Mouse (Mus musculus): Measurements from ENCODE around the gene Fas. TPM values are rescaled to one million over a fixed set of nuclear protein-coding genes. Genes with fewer than 3 reads are reported as not detected.

Fas gene
- polyA plus RNA-seq (2012; rRNA removed), result 0.59 and 0.60 TPM in 2 replicates

GRCm38 (mm10) chr19:34289948-34290789 lies at the start of gene Fas:
Fas (plus strand) TSS chr19:34290666.

GRCm38 (mm10) chr19:34254880-34255681 lies 35.4 kb upstream of the Fas start, which contains the start of gene Acta2:
Acta2 (minus strand) TSS chr19:34255590.

Other genes with a start within 250 kb of the Fas start
- not detected in 2 replicates for gene Lipn, start 223.3 kb upstream of the Fas start, polyA plus RNA-seq (2012; rRNA removed)
- not detected in 2 replicates for gene Lipm, start 189.7 kb upstream of the Fas start, polyA plus RNA-seq (2012; rRNA removed)
- gene Ankrd22, start 124.6 kb upstream of the Fas start, polyA plus RNA-seq (2012; rRNA removed), result not detected in 2 replicates
- 4.0 and 4.1 TPM in 2 replicates for gene Stambpl1, start 98.4 kb upstream of the Fas start, polyA plus RNA-seq (2012; rRNA removed)
- gene Acta2, start 35.1 kb upstream of the Fas start, polyA plus RNA-seq (2012; rRNA removed), result 1,792 and 2,156 TPM in 2 replicates
- 18.4 and 20.5 TPM in 2 replicates for gene Ch25h, start 184.5 kb downstream of the Fas start, polyA plus RNA-seq (2012; rRNA removed)
- gene Lipa, start 236.8 kb downstream of the Fas start, polyA plus RNA-seq (2012; rRNA removed), result 20.2 and 24.5 TPM in 2 replicates